Mouse (Mus musculus) embryonic fibroblast, embryonic 13.5 days (primary cell): ENCODE measurements around the gene Arel1. TPM values are rescaled to one million over a fixed set of nuclear protein-coding genes. Genes with fewer than 3 reads are reported as not detected.

Source experiments
- H3K27ac ChIP-seq: 2 replicates; pipeline ENCODE4 v1.5.1; 2012; ENCODE audit warnings: low read length, control low read depth, inconsistent platforms; ENCODE audit not compliant: insufficient read depth
- H3K4me1 ChIP-seq: 2 replicates; pipeline ENCODE4 v1.6.1; 2011; ENCODE audit warnings: low read length; ENCODE audit not compliant: control insufficient read depth, insufficient read depth
- H3K4me3 ChIP-seq: 2 replicates; pipeline ENCODE4 v1.5.1; 2011; ENCODE audit warnings: mild to moderate bottlenecking, control low read depth, low read length; ENCODE audit not compliant: insufficient read depth
- CTCF ChIP-seq: IDR thresholded peaks from 2 replicates; pipeline ENCODE4 v1.5.1; 2011; ENCODE audit warnings: mild to moderate bottlenecking, control low read depth, low read length, moderate library complexity, borderline replicate concordance; ENCODE audit not compliant: insufficient read depth
- POLR2A ChIP-seq: IDR thresholded peaks from 2 replicates; pipeline ENCODE4 v1.6.1; 2011; ENCODE audit warnings: low read depth, mild to moderate bottlenecking, control low read depth, low read length, moderate library complexity
- polyA plus RNA-seq: library from polyadenylated mRNA; stranded (reverse); fragments of >200 nt; gene quantifications from 2 replicates; pipeline ENCODE4 v1.2.4, GENCODE M21; 2011; ENCODE audit warnings: low read depth; ENCODE audit not compliant: missing spikeins, insufficient read length

Gene Arel1
- polyA plus RNA-seq, 1 experiment = 29.0 TPM

DNA sequence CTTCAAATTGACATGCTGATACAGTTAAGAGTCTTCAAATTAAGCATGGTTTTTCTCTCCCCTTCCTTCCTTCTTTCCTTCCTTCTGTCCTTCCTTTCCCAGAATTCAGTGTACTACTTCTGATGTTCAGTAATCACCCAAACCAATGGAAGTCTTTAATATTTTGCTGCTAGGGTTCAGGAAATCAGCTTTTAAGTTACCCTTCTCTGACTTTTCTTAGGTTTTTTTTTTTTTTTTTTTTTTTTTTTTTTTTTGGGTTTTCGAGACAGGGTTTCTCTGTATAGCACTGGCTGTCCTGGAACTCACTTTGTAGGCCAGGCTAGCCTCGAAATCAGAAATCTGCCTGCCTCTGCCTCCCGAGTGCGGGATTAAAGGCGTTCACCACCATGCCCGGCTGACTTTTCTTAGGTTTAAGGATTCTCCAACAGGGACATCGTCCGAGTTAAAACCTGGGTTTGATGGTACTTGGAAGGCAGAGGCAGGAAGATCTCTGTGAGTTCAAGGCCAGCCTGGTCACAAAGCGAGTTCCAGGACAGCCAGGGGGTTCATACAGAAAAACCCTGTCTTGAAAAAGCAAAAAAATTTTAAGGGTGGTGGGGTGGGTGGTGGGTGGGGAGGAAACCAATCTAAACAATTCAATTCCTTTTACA is 24.5 kb upstream of the Arel1 start:
- TF ChIP-seq CTCF = no peak
- no peak for TF ChIP-seq POLR2A
- H3K4me3 ChIP-seq = no peak overlapping the region

DNA sequence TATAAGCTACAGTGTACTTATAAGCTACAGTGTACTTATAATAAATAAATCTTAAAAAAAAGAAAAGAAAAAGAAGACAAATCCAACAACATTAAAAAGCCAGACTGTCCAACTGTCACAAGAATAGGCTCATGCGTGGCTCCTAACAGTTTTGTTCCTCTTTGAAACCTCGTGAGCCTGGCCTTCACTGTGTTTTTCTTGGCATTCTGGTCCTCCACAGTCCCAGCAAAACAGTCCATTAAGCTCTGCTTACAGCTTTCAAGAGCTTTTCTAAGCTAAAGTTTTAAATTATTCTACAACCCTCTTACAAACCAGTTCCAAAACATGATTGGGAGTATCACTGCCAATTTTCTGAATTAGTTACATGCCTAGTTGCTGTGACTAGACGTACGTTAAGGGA is 18.8 kb upstream of the Arel1 start:
- H3K4me1 ChIP-seq = no peaks in the 10 kb centered on the region
- no peak overlapping the region for H3K27ac ChIP-seq
- H3K4me3 ChIP-seq = no peak overlapping the region
- no peak for TF ChIP-seq POLR2A
- no peak for TF ChIP-seq CTCF

More for the DNA sequence above, 24.5 kb upstream of the Arel1 start:
- H3K27ac ChIP-seq = no peak overlapping the region
- H3K4me1 ChIP-seq = peaks cover 8% of the 10 kb centered on the region

DNA sequence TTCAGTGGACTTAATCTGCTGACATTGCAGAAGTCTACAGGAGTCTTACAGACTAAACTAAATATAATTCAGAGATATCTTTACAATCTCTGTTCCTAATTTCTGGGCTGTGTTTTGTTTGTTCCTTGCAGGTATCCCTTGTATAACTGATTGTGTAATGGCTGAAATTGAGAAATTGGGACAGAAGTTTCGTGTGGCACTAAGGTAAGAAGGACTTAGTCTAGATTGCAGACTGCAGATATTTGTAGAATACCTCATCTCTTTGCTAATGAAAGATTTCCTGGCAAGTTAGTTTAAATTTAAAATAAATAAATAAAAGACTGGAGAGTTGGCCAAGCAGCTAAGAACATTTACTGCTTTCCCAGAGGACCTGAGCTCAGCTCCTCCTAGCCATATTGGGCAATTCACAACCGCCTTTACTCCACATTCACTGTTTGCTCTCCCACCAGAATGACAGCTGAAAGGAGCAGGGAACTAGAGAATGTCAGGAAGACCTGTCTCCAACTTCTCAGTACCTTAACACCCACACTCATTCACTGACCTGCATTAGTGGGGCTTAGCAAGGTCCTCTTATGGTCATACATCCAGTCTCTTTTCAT is 8.7 kb upstream of the Arel1 start:
- Histone ChIP-seq H3K4me3 (no peak overlapping the region), H3K27ac (no peak overlapping the region), H3K4me1 (no peaks in the 10 kb centered on the region)
- TF ChIP-seq CTCF (no peak), POLR2A (no peak)

DNA sequence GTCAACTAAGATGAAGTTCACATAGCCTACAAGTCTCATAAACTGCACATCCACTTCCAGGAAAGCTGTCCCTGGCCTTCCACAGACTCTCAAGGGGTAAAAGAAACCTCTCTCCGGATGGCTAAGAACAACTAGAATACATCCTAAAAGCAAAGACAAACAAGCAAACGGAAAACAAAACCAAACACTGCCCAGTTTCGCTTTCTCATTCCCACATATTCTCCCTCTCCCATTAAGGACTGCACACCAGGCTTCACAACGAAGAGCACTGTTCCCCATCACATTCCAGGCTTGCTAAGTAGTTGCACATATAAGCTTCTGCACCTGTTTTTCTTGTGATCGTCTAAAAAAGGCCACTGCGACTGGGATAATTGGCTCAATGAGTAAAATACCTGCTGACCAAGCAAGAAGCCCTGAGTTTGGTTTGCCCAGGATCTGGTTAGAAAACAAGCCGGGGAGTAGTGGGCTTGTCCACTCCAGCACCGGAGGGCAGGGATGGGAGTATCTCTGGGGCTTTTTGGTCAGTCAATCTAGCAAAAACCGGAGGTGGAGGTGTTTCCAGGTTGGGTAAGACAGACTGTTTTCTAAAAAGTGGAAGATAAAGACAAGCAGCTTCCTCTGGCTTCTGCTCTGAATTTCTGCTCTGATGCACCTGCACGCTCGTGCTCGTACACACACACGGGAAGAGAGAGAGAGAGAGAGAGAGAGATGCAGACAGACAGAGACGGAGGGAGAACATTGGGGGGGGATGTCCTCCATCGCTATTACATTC is 858 bp downstream of the Arel1 start:
- TF ChIP-seq POLR2A (no peak), CTCF (no peak)
- H3K27ac ChIP-seq = no peak overlapping the region
- peak overlapping the region; percentile 96 for H3K4me3 ChIP-seq
- H3K4me1 ChIP-seq = no peaks in the 10 kb centered on the region

DNA sequence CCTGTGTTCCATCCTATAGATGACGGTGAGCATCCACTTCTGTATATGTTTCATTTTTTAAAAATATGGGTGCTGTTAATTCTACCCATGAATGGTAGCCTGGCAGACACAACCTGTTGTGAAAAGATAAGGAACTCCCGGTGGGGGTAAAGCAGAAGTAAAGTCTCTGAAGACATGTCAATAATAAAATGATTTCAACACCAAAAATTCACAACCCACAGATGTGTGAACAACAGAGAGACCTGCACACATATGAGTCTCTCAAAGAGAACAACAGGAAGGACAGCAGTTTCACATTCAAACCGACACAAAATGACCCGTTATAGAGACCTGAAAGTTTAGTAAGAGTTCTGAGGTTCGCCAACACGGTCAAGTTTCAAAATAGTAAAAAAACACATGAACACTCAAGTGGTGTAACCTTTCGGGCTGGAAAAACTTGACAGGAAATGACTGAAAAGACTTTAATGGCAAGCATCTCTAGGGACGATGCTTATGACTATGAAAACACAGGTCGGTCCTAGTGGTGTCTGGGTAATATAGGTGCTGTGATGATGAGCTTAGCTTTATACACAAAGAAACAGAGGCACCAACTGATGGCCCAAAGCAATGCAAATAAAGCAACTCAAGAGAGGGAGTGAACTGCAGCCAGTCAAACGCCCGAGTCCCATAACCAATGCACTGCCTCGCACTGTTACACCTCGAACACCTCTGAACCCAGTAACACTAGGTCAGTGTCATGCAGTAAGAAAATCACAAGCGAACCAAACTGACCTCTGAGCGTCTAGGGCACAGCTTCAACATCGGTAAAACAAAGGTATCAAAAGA is 1.7 kb downstream of the Arel1 start:
- TF ChIP-seq CTCF = no peak
- TF ChIP-seq POLR2A = no peak
- no peak overlapping the region for H3K27ac ChIP-seq
- H3K4me3 ChIP-seq = peak overlapping the region; percentile 96
- no peaks in the 10 kb centered on the region for H3K4me1 ChIP-seq

DNA sequence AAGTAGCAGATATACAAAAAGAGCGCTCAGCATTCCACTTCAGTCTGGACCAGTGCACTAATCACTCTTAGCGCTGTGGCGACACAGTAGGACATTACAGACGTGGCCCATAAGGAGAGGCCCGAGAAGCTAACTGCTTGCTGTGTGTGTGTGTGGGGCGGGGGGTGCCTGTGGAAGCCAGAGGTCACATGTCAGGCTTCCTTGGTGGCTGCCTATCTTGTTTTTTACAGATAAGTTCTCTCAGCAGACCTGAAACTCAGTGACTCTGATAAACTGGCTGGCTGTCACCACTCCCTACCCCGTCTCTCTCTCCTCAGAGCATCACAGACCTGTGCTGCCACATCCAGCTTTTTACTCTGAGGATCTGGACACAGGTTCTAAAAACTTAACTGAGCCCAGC is 8.1 kb downstream of the Arel1 start:
- TF ChIP-seq CTCF = no peak
- TF ChIP-seq POLR2A = no peak
- no peaks in the 10 kb centered on the region for H3K4me1 ChIP-seq
- no peak overlapping the region for H3K4me3 ChIP-seq
- no peak overlapping the region for H3K27ac ChIP-seq

DNA sequence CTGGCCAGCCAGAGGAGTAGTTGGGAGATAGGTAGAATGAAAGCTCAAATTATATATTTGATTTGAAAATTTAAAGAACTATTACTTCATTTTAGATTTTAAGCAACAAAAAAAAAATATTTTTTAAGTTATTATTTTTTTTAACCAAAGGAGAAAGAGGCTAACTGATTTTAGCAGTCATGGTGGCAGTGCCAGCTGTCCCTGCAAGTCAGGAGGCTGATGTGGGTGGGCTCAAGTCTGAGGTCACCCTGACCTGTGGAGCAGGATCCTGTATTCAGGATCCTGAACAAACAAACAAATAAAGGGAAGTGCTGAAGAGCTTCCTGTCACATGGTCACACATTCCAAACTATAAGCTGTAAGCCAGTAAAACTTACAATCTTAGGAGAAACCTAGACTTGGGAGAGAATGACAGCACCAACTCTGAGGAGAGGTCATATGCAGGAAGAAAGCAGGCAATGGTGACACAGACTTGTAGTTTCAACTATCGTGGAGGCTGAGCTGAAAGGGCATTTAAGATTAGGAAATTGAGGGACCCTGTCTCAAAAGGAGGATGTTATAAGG is 11.8 kb downstream of the Arel1 start:
- H3K4me1 ChIP-seq = no peaks in the 10 kb centered on the region
- no peak for TF ChIP-seq POLR2A
- no peak for TF ChIP-seq CTCF
- no peak overlapping the region for H3K27ac ChIP-seq

DNA sequence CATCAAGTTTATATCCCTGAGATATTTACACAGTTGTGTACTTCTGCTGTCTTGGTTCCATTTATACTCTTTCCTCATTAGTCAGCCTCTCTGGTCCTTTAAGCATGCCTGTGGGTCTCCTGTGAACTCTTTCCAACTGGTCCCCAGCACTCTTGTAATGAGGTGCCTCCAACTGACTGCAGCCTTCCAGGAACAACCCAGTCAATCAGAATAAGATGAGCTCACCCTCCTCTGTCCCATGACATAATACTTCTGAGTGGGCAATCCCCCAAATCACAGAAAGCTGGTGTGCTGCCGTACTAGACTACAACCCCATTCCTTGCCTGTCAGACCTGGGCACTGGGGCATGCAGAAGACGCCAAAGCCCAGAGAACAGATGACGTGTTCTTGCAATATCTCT is 14.4 kb downstream of the Arel1 start:
- no peak for TF ChIP-seq POLR2A
- no peak for TF ChIP-seq CTCF

More for the DNA sequence above, 11.8 kb downstream of the Arel1 start:
- no peak overlapping the region for H3K4me3 ChIP-seq

DNA sequence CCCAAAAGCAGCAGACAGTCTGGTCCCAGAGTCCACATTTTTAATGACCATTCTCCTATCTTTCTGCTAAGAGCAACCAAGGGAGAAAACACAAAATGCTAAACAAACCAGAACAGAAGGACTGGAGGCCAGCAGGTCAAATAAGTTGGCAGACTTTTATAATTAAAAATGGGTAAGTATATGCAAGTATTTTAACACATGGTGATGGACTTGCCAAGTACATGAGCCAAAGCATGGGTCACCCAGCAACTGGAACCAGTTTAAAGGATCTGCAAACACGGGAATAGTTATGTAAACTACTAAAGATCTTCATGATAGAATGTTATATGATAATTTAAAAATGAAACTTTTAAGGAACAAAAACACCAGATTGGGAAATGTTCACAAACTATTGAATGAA is 18.3 kb downstream of the Arel1 start:
- no peak overlapping the region for H3K27ac ChIP-seq
- H3K4me1 ChIP-seq = no peaks in the 10 kb centered on the region; the same call in 1 of the 2 replicates
- TF ChIP-seq CTCF (no peak), POLR2A (no peak)
- no peak overlapping the region for H3K4me3 ChIP-seq

More for the DNA sequence above, 14.4 kb downstream of the Arel1 start:
- no peak overlapping the region for H3K27ac ChIP-seq
- H3K4me3 ChIP-seq = no peak overlapping the region
- no peaks in the 10 kb centered on the region; the same call in 1 of the 2 replicates for H3K4me1 ChIP-seq
